Mouse (Mus musculus) CH12.LX (cell line): Measurements from ENCODE around the gene Maats1.

Source experiments
- CHD2 ChIP-seq: IDR thresholded peaks from 2 replicates; pipeline ENCODE4 v1.6.1; 2011; ENCODE audit warnings: low read length, improper control_type of control experiment
- CTCF ChIP-seq, 2 experiments: IDR thresholded peaks in 1 of 2; conservative IDR thresholded peaks in 1 of 2; 2 replicates each; pipeline ENCODE4 v1.5.1; 2011 to 2012; ENCODE audit warnings: low read depth in 2 of 2, low read length in 2 of 2, improper control_type of control experiment in 1 of 2, inconsistent platforms in 1 of 2, mild to moderate bottlenecking in 1 of 2, moderate library complexity in 1 of 2
- E2F4 ChIP-seq: IDR thresholded peaks from 2 replicates; pipeline ENCODE4 v1.6.1; 2011; ENCODE audit warnings: low read depth, low read length, improper control_type of control experiment; ENCODE audit not compliant: insufficient replicate concordance
- HCFC1 ChIP-seq: IDR thresholded peaks from 2 replicates; pipeline ENCODE4 v1.6.1; 2012; ENCODE audit warnings: low read depth, mild to moderate bottlenecking, inconsistent platforms, low read length, improper control_type of control experiment
- NRF1 ChIP-seq: IDR thresholded peaks from 2 replicates; pipeline ENCODE4 v1.6.1; 2014; ENCODE audit warnings: low read depth, mild to moderate bottlenecking, inconsistent platforms, low read length, improper control_type of control experiment, moderate library complexity
- POLR2A ChIP-seq: IDR thresholded peaks from 2 replicates; pipeline ENCODE4 v1.6.1; 2011; ENCODE audit warnings: low read depth, mild to moderate bottlenecking, improper control_type of control experiment, low read length
- SMC3 ChIP-seq: IDR thresholded peaks from 2 replicates; pipeline ENCODE4 v1.6.1; 2011; ENCODE audit warnings: low read depth, low read length, improper control_type of control experiment

DNA sequence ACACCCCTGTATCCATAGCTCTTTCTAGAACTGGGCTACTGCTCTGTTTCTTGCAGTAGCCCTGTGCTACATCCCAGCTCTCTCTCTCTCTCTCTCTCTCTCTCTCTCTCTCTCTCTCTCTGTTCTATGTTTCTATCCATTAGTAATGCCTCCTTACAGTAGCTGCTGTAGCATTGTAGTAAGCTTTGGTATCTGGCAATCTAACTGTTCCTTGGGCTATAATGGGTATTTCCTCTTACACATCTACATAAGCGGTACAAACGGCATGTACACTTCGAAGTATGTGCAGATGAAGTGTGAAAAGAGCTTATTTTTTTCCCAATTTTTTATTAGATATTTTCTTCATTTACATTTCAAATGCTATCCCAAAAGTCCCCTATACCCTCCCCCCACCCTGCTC, 38.0 kb upstream of the Maats1 start:
- TF ChIP-seq HCFC1 (no peak), POLR2A (no peak), NRF1 (no peak), E2F4 (no peak), SMC3 (no peak), CTCF (conservative IDR thresholded peaks at IDR 0.05 in 1 of 2, IDR thresholded peaks at IDR 0.05 in 1 of 2; ENCODE audit: low read depth in 2 of 2, low read length in 2 of 2) (no peak), CHD2 (no peak)
